Mouse (Mus musculus): ENCODE measurements at regions not wholly inside any gene's neighbourhood (a gene's known extent, or its start where the extent isn't known, plus 50 kb on each side); places are given as distances from the start of the nearest gene placed in this dataset.
"Not testable (repeated sequence)": the region's sequence is repeated elsewhere in the genome, so short reads cannot be mapped to it uniquely, and the experiment has no call there.

- not testable (repeated sequence) for DNase-seq
Measured at GRCm38 (mm10) chr5:109842186-109842978, 80.8 kb upstream of the Gm15446 start.

DNA sequence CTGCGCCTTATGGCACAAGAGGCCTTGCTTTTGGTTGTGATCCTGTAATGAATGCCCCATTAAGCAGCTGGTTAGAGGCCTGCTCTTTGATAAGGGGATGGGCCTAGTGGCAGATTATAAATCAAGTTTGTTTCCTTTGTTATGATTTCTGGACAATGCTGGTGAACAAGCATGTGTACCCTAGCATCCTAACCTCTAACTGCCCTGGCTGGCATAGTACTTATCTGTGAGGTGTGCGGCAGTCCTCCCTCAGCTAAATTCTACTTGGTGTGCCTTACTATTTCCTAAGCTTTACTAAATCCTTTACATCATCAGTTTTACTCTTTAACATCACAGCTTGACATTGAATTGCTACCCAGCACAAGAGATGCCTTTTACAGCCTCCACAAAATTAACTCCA is 79.0 kb upstream of the Gm15446 start:
- DNase-seq, result not testable (repeated sequence)

DNA sequence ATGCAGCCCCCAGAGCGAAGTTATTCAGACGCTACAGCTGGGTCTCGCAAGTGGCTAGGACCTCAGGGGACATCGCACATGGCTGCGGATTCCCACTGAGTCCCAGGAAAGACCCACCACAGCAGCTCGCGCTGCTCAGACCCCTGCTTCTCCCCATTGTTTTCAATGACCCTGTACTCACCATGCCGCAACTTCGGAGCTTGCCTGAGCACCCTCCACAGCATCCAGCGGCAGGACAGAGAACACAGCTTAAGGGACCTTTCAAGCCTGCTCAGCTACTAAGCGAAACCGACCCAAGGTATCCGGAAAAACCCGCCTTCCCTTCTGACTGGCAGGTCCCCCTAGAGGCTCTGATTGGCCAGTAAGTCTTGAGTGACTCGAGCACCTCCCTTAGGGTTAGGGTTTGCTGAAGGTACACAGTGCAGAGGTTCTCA is 78.4 kb upstream of the Gm15446 start:
- DNase-seq, result no peak

DNA sequence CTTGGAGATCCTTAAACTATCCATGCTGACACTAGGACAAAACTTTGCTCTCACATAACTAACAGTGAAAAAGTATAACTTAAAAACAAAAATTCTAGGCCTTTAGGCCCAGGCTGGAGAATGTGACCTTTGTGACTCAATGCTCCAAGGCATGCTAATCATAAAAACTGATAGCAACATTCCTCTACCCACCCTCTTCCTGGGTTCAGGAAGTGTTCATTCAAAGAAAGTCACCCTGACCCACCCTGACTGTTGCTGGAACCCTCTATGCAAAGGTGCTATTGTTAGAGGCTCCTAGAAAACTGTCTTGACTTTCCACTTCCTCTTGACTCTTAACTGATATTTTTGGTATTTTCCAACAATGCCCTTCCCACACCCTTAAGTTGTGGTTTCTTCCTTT is 72.0 kb upstream of the Gm15446 start:
- not testable (repeated sequence) for DNase-seq

DNA sequence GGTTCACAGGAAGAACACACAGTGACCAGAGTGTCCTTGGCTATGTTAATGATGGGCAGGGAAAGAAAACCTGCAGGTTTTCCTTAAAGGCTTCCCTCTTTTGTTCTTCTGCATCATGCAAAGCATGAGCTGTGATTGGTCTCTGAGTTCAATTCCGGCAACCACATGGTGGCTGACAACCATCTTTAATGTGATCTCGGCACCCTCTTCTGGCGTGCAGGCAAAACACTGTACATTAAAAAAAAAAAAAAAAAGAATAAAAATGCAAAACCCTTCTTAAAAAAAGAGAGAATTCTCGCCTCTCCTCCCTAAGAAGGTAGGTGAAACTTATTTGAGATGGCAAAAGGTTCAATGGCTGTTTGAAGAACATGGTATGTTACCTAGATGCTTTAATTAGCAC is 62.8 kb upstream of the Gm15446 start:
- DNase-seq, result no peak

- DNase-seq, result not testable (repeated sequence)
Measured at GRCm38 (mm10) chr5:109864517-109864916, 58.7 kb upstream of the Gm15446 start.

- no peak for DNase-seq
Measured at GRCm38 (mm10) chr5:109865628-109866027, 57.6 kb upstream of the Gm15446 start.

- peak; percentile 84 for DNase-seq
Measured at GRCm38 (mm10) chr5:109866337-109867126, 56.7 kb upstream of the Gm15446 start.

GRCm38 (mm10) chr5:109867221-109867620 is 56.0 kb upstream of the Gm15446 start:
- not testable (repeated sequence) for DNase-seq

Measured in right cerebral cortex, postnatal 25 days (tissue).